Mouse (Mus musculus) right cerebral cortex, adult 2 months (tissue): ENCODE measurements at regions not wholly inside any gene's neighbourhood (a gene's known extent, or its start where the extent isn't known, plus 50 kb on each side); places are given as distances from the start of the nearest gene placed in this dataset.
"Not testable (repeated sequence)": the region's sequence is repeated elsewhere in the genome, so short reads cannot be mapped to it uniquely, and the experiment has no call there.

Experiments used
- DNase-seq, 2 experiments: peaks; one replicate each; pipeline ENCODE4 v3.0.0; 2021 to 2022; ENCODE audit warnings: low spot score in 2 of 2

- DNase-seq, result no peak
Observed at GRCm38 (mm10) chr12:77056748-77057370, 94.9 kb upstream of the Max start.

- DNase-seq, result no peak
Observed at GRCm38 (mm10) chr12:77054700-77055099, 92.7 kb upstream of the Max start.

GRCm38 (mm10) chr12:77054211-77054610, 92.2 kb upstream of the Max start:
- DNase-seq, result no peak

- peak; percentile 29 to 52 for DNase-seq
Observed at GRCm38 (mm10) chr12:77052853-77053252, 90.9 kb upstream of the Max start.

- no peak for DNase-seq
Observed at GRCm38 (mm10) chr12:77048380-77048779, 86.4 kb upstream of the Max start.

GRCm38 (mm10) chr12:77047273-77047672, 85.3 kb upstream of the Max start:
- DNase-seq, result no peak

- no peak for DNase-seq
Observed at GRCm38 (mm10) chr12:77045956-77046355, 84.0 kb upstream of the Max start.

- no peak for DNase-seq
Observed at GRCm38 (mm10) chr12:77045356-77045755, 83.4 kb upstream of the Max start.

GRCm38 (mm10) chr12:77042356-77042755, 80.4 kb upstream of the Max start:
- no peak for DNase-seq

- DNase-seq, result no peak
Observed at GRCm38 (mm10) chr12:77041141-77041540, 79.1 kb upstream of the Max start.

- no peak for DNase-seq
Observed at GRCm38 (mm10) chr12:77039953-77040305, 77.9 kb upstream of the Max start.

GRCm38 (mm10) chr12:77039295-77039952, 77.4 kb upstream of the Max start:
- DNase-seq, result peak in 1 of 2 experiments; percentile 10

GRCm38 (mm10) chr12:77035676-77036075, 73.7 kb upstream of the Max start:
- no peak for DNase-seq

GRCm38 (mm10) chr12:77031448-77031847, 69.4 kb upstream of the Max start:
- DNase-seq, result no peak

- peak; percentile 43 to 51 for DNase-seq
Observed at GRCm38 (mm10) chr12:77025431-77025879, 63.5 kb upstream of the Max start.

GRCm38 (mm10) chr12:77022538-77022937, 60.5 kb upstream of the Max start:
- no peak for DNase-seq

- DNase-seq, result peak in 1 of 2 experiments; percentile 14
Observed at GRCm38 (mm10) chr12:77021881-77022280, 59.9 kb upstream of the Max start.

GRCm38 (mm10) chr12:77019708-77020511, 57.9 kb upstream of the Max start:
- peak; percentile 52 to 70 for DNase-seq

- not testable (repeated sequence) for DNase-seq
Observed at GRCm38 (mm10) chr12:77019148-77019547, 57.1 kb upstream of the Max start.

- no peak for DNase-seq
Observed at GRCm38 (mm10) chr12:77018373-77018772, 56.4 kb upstream of the Max start.

GRCm38 (mm10) chr12:77014908-77015307, 52.9 kb upstream of the Max start:
- DNase-seq, result no peak
